Mouse (Mus musculus) brain, embryonic 14.5 days (tissue): ENCODE results near the gene Olfr1201.

ENCODE experiments used
- CTCF ChIP-seq: fragments of 200-500 bp; IDR thresholded peaks from 2 replicates; pipeline ENCODE4 v1.5.1; 2012; ENCODE audit warnings: inconsistent platforms, mild to moderate bottlenecking, moderate library complexity, borderline replicate concordance; ENCODE audit not compliant: insufficient read depth, insufficient read length; ENCODE audit errors: extremely low read depth
- POLR2A ChIP-seq: fragments of 200-500 bp; IDR thresholded peaks from 2 replicates; pipeline ENCODE4 v1.6.1; 2012; ENCODE audit warnings: mild to moderate bottlenecking, inconsistent platforms, borderline replicate concordance; ENCODE audit not compliant: poor library complexity, insufficient read depth, insufficient read length, severe bottlenecking; ENCODE audit errors: extremely low read depth

GRCm38 (mm10) chr2:88838477-88838876 lies 45.6 kb downstream of the Olfr1201 start:
- no peak for TF ChIP-seq POLR2A
- no peak for TF ChIP-seq CTCF
